ENCODE assay signal across 13 mouse cellular contexts in genomic region chr9:44581423-44581822, GRCm38 (mm10). TPM values are rescaled to one million over a fixed set of nuclear protein-coding genes. Genes with fewer than 3 reads are reported as not detected.
DNase-seq lines count a peak whose midpoint lies in the region; ATAC-seq and TF ChIP-seq lines count a peak whose summit lies in the region.
"Had no signal": no experiment of that assay in that cellular context is flagged by ENCODE, and none has a peak within 500 bp of the region (broad histone marks: within the 10 kb centered on the region; RNA-seq: fewer than 3 reads in every experiment).

No protein-coding gene starts in this region.

- no peaks in the 10 kb centered on the region for H3K27me3 ChIP-seq in lung, postnatal 0 days (replicated peaks; ENCODE audit: insufficient read depth, low read length)
- H3K27me3 ChIP-seq in limb, embryonic 10.5 days (ENCODE audit: low read depth, poor library complexity, severe bottlenecking): no peaks in the 10 kb centered on the region
- no peaks in the 10 kb centered on the region for H3K27me3 ChIP-seq in heart, embryonic 12.5 days (replicated peaks)

- no peak for TF ChIP-seq POLR2A in bone marrow, adult 2 months (IDR thresholded peaks at IDR 0.05; ENCODE audit: borderline replicate concordance, control insufficient read depth, low read depth, low read length)

- H3K4me3 ChIP-seq in lung, postnatal 0 days (ENCODE audit: low read depth, low read length): no peak overlapping the region
- H3K4me3 ChIP-seq in bone marrow, adult 2 months (replicated peaks; ENCODE audit: control insufficient read depth, low read depth, low read length): no peak overlapping the region
- H3K4me3 ChIP-seq in limb, embryonic 10.5 days: no peak overlapping the region
- no peak overlapping the region for H3K4me3 ChIP-seq in heart, embryonic 12.5 days

- no peak overlapping the region for H3K27ac ChIP-seq in lung, postnatal 0 days (ENCODE audit: low read length)
- H3K27ac ChIP-seq in bone marrow, adult 2 months (ENCODE audit: control insufficient read depth, insufficient read depth, low read depth, low read length, poor library complexity): peak overlapping the region; percentile 89
- H3K27ac ChIP-seq in limb, embryonic 10.5 days: no peak overlapping the region
- H3K27ac ChIP-seq in heart, embryonic 12.5 days (ENCODE audit: poor library complexity, severe bottlenecking): no peak overlapping the region

- no peaks in the 10 kb centered on the region for H3K36me3 ChIP-seq in lung, postnatal 0 days (ENCODE audit: insufficient read depth, low read length)
- H3K36me3 ChIP-seq in limb, embryonic 10.5 days: no peaks in the 10 kb centered on the region
- no peaks in the 10 kb centered on the region for H3K36me3 ChIP-seq in heart, embryonic 12.5 days

- 35% methylated on average over 3 of the region's 3 CpGs for WGBS in lung, postnatal 0 days
- 51% methylated on average over 3 of the region's 3 CpGs for WGBS in bone marrow, adult 2 months
- WGBS in limb, embryonic 10.5 days: 22% methylated on average over 3 of the region's 3 CpGs
- 62% methylated on average over 3 of the region's 3 CpGs for WGBS in heart, embryonic 12.5 days

- peak; percentile 80 for DNase-seq in lung, postnatal 0 days (ENCODE audit: low spot score)
- DNase-seq in lung, postnatal 14 days: no peak
- peak; percentile 49 for DNase-seq in limb, embryonic 10.5 days (ENCODE audit: low spot score)
- DNase-seq in thymus, postnatal 14 days: peak; percentile 50
- no peak for DNase-seq in cerebellum, adult 11-12 months
- DNase-seq in left cerebral cortex, adult 9 months (ENCODE audit: low spot score in 2 of 2): no peak
- DNase-seq: cerebellum, adult 9-10 months; kidney, adult 11 months; layer of hippocampus, postnatal 36 days; lung, postnatal 10 days had no signal

- no peak for TF ChIP-seq EP300 in lung, postnatal 0 days (IDR thresholded peaks at IDR 0.05)

- peak; percentile 42 for ATAC-seq in lung, postnatal 0 days
- no peak for ATAC-seq in heart, embryonic 12.5 days (ENCODE audit: insufficient number of reproducible peaks, low FRiP score)

- H3K9ac ChIP-seq in lung, postnatal 0 days (replicated peaks; ENCODE audit: low read depth): no peak overlapping the region
- no peak overlapping the region for H3K9ac ChIP-seq in heart, embryonic 12.5 days

- TF ChIP-seq CTCF in lung, postnatal 0 days (IDR thresholded peaks at IDR 0.05): no peak
- TF ChIP-seq CTCF in bone marrow, adult 2 months (IDR thresholded peaks at IDR 0.05; ENCODE audit: control insufficient read depth, insufficient read depth, low read length): no peak

- no peak overlapping the region for H3K4me2 ChIP-seq in lung, postnatal 0 days (replicated peaks; ENCODE audit: low read depth, low read length)
- H3K4me2 ChIP-seq in heart, embryonic 12.5 days: no peak overlapping the region
- H3K4me2 ChIP-seq: heart, embryonic 11.5 days had no signal

- H3K4me1 ChIP-seq in lung, postnatal 0 days (ENCODE audit: insufficient read depth, low read depth, low read length): no peaks in the 10 kb centered on the region
- H3K4me1 ChIP-seq in bone marrow, adult 2 months (ENCODE audit: control insufficient read depth, insufficient read depth, low read length): peaks cover 6% of the 10 kb centered on the region; the same call in 1 of the 2 replicates
- peaks cover 25% of the 10 kb centered on the region for H3K4me1 ChIP-seq in limb, embryonic 10.5 days
- peaks cover 10% of the 10 kb centered on the region for H3K4me1 ChIP-seq in heart, embryonic 12.5 days (replicated peaks)

- no peaks in the 10 kb centered on the region for H3K9me3 ChIP-seq in lung, postnatal 0 days (ENCODE audit: low read length)
- H3K9me3 ChIP-seq in limb, embryonic 10.5 days (replicated peaks): 0 out of 2 replicates have a peak, but pooled peaks cover 4% of the 10 kb centered on the region
- H3K9me3 ChIP-seq in heart, embryonic 12.5 days (replicated peaks): peaks cover 9% of the 10 kb centered on the region; the same call in 1 of the 2 replicates

RNA-seq across cellular contexts. Expression of gene Cxcr5, which starts 19.7 kb away (rescaled TPM):
- polyA plus RNA-seq in lung, postnatal 0 days (2015; fragmentation: Nextera tagmentation; extraction: Ambion mirVana): 0.17 TPM in 2 replicates
- 0.61 and 13.4 TPM in 2 replicates for polyA plus RNA-seq in bone marrow, adult 2 months (2011; ENCODE audit: insufficient read depth, insufficient read length, low replicate concordance, missing spikeins)
- polyA plus RNA-seq in limb, embryonic 10.5 days (2016; fragmentation: Nextera tagmentation; extraction: Ambion mirVana): not detected in 2 replicates
- polyA plus RNA-seq in heart, embryonic 12.5 days (2016; fragmentation: Nextera tagmentation; extraction: Ambion mirVana): not detected in 2 replicates

RNA-seq across cellular contexts. Expression of gene Ddx6, which starts 23.3 kb away (rescaled TPM):
- 13.9 and 18.3 TPM in 2 replicates for polyA plus RNA-seq in lung, postnatal 0 days (2015; fragmentation: Nextera tagmentation; extraction: Ambion mirVana)
- polyA plus RNA-seq in bone marrow, adult 2 months (2011; ENCODE audit: insufficient read depth, insufficient read length, low replicate concordance, missing spikeins): 38.4 and 48.4 TPM in 2 replicates
- 17.2 and 23.3 TPM in 2 replicates for polyA plus RNA-seq in limb, embryonic 10.5 days (2016; fragmentation: Nextera tagmentation; extraction: Ambion mirVana)
- polyA plus RNA-seq in heart, embryonic 12.5 days (2016; fragmentation: Nextera tagmentation; extraction: Ambion mirVana): 12.4 and 13.5 TPM in 2 replicates

Comparison
In these comparisons a context has a peak if more than half of its experiments do, and no peak if none do; other contexts are left out.
1. DNase-seq: peak in lung, postnatal 0 days (single experiment), limb, embryonic 10.5 days (single experiment) and thymus, postnatal 14 days (single experiment); none in lung, postnatal 14 days (single experiment), cerebellum, adult 11-12 months (single experiment) and left cerebral cortex, adult 9 months (0 of 2).